Mouse (Mus musculus): ENCODE measurements around the gene Ahsg. TPM values are rescaled to one million over a fixed set of nuclear protein-coding genes. Genes with fewer than 3 reads are reported as not detected.

Ahsg gene
- not detected for total RNA-seq (2023)

DNA sequence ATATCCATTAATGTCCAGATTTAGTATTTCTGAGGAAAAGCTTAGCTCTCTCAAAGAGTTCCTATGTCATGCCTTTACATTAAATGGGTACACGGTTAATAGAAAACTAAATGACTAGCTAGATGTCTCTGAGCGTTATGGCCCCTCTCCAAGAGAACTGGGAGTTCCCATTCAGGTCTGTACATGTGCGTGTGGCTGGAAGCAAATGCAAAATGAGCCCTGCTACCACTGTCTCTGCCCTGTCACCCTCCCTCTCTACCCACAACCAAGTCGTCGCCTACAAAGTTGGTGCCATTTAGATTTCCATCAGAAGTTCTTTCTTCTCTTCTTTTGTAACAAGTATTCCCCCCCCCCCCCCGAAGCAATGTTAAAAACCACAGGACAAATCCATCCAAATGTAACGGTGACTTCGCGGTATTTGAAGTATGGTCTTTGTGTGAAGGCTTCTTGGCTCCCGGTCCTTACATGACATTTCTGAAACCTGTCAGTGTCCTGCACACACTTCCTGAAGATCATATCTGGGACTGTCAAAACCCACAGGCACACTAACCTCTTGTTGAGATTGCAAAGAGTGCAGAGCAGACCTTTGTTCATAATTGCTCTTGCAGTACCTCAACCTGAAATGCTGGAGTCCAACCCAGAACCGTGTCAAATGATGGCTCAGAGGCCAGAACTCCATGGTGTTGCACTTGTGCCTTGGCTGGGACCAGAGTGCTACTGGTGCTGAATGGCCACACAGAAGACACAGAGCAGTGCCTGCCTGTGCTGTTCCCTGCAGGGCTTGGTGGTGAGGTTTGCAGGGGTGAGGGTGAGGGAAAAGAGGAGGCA, at the start of gene Ahsg:
Gene Ahsg (plus strand): TSS at position 595 of the 828 bp plus-strand sequence.

GRCm38 (mm10) chr16:22857431-22858113, 33.5 kb upstream of the Ahsg start, which contains the start of the genes Tbccd1 and Dnajb11:
Gene Tbccd1 (minus strand): TSS chr16:22857669.
Gene Dnajb11 (plus strand): TSS chr16:22857845.

GRCm38 (mm10) chr16:22918034-22918433, 27.0 kb downstream of the Ahsg start, which contains the start of gene Fetub:
Gene Fetub (plus strand): TSS chr16:22918334.

Other genes starting within 250 kb of the Ahsg start
- gene Dgkg, start 234.1 kb upstream of the Ahsg start, total RNA-seq (2023) = 10 to 100 TPM; 49.4 to 56.9 TPM
- gene Crygs, start 79.7 kb upstream of the Ahsg start, total RNA-seq (2023) = not detected
- 10 to 100 TPM; 13.5 to 13.8 TPM for gene Tbccd1, start 33.6 kb upstream of the Ahsg start, total RNA-seq (2023)
- gene Dnajb11, start 33.4 kb upstream of the Ahsg start, total RNA-seq (2023) = 10 to 100 TPM; 50.0 to 54.0 TPM
- not detected for gene Fetub, start 27.1 kb downstream of the Ahsg start, total RNA-seq (2023)
- gene Hrg, start 59.8 kb downstream of the Ahsg start, total RNA-seq (2023) = not detected
- not detected for gene Kng2, start 138.2 kb downstream of the Ahsg start, total RNA-seq (2023)
- gene Kng1, start 166.6 kb downstream of the Ahsg start, total RNA-seq (2023) = not detected
- gene Eif4a2, start 216.2 kb downstream of the Ahsg start, total RNA-seq (2023) = 100 to 1,000 TPM; 483 to 514 TPM
- 10 to 100 TPM; 28.1 to 28.5 TPM for gene Rfc4, start 236.5 kb downstream of the Ahsg start, total RNA-seq (2023)